Mouse (Mus musculus) cerebral cortex, adult 2 months (tissue): ENCODE results near the gene Plekha3.

Experiments used
- WGBS: fragments of 180-500 bp; shearing (Covaris S2); methylation state at CpG from one replicate; pipeline ENCODE4 v1.1.7; 2018; 5-methylcytosine and 5-hydroxymethylcytosine counted together

Gene Plekha3

GRCm38 (mm10) chr2:76674725-76675427 is at the start of gene Plekha3:
Plekha3 (plus strand) TSS chr2:76675281.
- WGBS = 4% methylated on average over 51 of the region's 52 CpGs

- 97% methylated on average over 12 of the region's 12 CpGs for WGBS
Measured at GRCm38 (mm10) chr2:76630293-76630692, 44.8 kb upstream of the Plekha3 start.

GRCm38 (mm10) chr2:76631600-76631999 is 43.5 kb upstream of the Plekha3 start:
- 80% methylated on average over 4 of the region's 4 CpGs for WGBS

- WGBS = 94% methylated on average over 2 of the region's 2 CpGs
Measured at GRCm38 (mm10) chr2:76639637-76640036, 35.4 kb upstream of the Plekha3 start.

GRCm38 (mm10) chr2:76647441-76647869 is 27.6 kb upstream of the Plekha3 start:
- WGBS = under 1% methylated on average over 32 of the region's 32 CpGs

GRCm38 (mm10) chr2:76647883-76648570 is 27.1 kb upstream of the Plekha3 start, which contains the start of the genes Prkra and Pjvk:
Prkra (minus strand) TSS chr2:76648015.
Pjvk (plus strand) TSS chr2:76648476.
- 1% methylated on average over 40 of the region's 42 CpGs for WGBS

GRCm38 (mm10) chr2:76648666-76649141 is 26.4 kb upstream of the Plekha3 start:
- 34% methylated on average over 13 of the region's 13 CpGs for WGBS

- 93% methylated on average over 4 of the region's 4 CpGs for WGBS
Measured at GRCm38 (mm10) chr2:76653070-76653469, 22.0 kb upstream of the Plekha3 start.

GRCm38 (mm10) chr2:76654646-76655045 is 20.4 kb upstream of the Plekha3 start:
- WGBS = 85% methylated on average over 5 of the region's 5 CpGs

GRCm38 (mm10) chr2:76655444-76655843 is 19.6 kb upstream of the Plekha3 start:
- 76% methylated on average over 3 of the region's 3 CpGs for WGBS

GRCm38 (mm10) chr2:76655982-76656381 is 19.1 kb upstream of the Plekha3 start:
- WGBS = 18% methylated on average over 1 of the region's 1 CpGs

GRCm38 (mm10) chr2:76658551-76658950 is 16.5 kb upstream of the Plekha3 start:
- 86% methylated on average over 13 of the region's 13 CpGs for WGBS

GRCm38 (mm10) chr2:76659419-76659818 is 15.7 kb upstream of the Plekha3 start:
- 45% methylated on average over 7 of the region's 8 CpGs for WGBS

GRCm38 (mm10) chr2:76665531-76665930 is 9.6 kb upstream of the Plekha3 start:
- WGBS = over 99% methylated on average over 7 of the region's 7 CpGs

GRCm38 (mm10) chr2:76667200-76667599 is 7.9 kb upstream of the Plekha3 start:
- 49% methylated on average over 5 of the region's 5 CpGs for WGBS

GRCm38 (mm10) chr2:76671641-76672040 is 3.4 kb upstream of the Plekha3 start:
- 73% methylated on average over 6 of the region's 6 CpGs for WGBS

- WGBS = 16% methylated on average over 9 of the region's 9 CpGs
Measured at GRCm38 (mm10) chr2:76672134-76672745, 2.8 kb upstream of the Plekha3 start.

GRCm38 (mm10) chr2:76672966-76673392 is 2.1 kb upstream of the Plekha3 start, which contains the start of gene Fkbp7:
Fkbp7 (minus strand) TSS chr2:76673116.
- under 1% methylated on average over 17 of the region's 17 CpGs for WGBS

GRCm38 (mm10) chr2:76673472-76674081 is 1.5 kb upstream of the Plekha3 start:
- 33% methylated on average over 7 of the region's 7 CpGs for WGBS

- WGBS = under 1% methylated on average over 44 of the region's 44 CpGs
Measured at GRCm38 (mm10) chr2:76675451-76675850, 370 bp downstream of the Plekha3 start.

GRCm38 (mm10) chr2:76675949-76676348 is 868 bp downstream of the Plekha3 start:
- WGBS = 8% methylated on average over 4 of the region's 4 CpGs
